Mouse (Mus musculus) layer of hippocampus, postnatal 36 days (tissue): ENCODE data around the gene Ms4a6b. TPM values are rescaled to one million over a fixed set of nuclear protein-coding genes. Genes with fewer than 3 reads are reported as not detected.
"Not testable (repeated sequence)": the region's sequence is repeated elsewhere in the genome, so short reads cannot be mapped to it uniquely, and the experiment has no call there.

Experiments used
- DNase-seq, 2 experiments: peaks; one replicate each; pipeline ENCODE4 v3.0.0; 2022
- total RNA-seq, 2 experiments: library from RNA; stranded (reverse); gene quantifications; 2 replicates each; pipeline ENCODE4 v1.2.3; 2021

Ms4a6b gene
- total RNA-seq, 2 experiments from 2014 or later = 1.7 to 3.2 TPM

- no peak for DNase-seq
Measured at GRCm38 (mm10) chr19:11533888-11534445, 17.7 kb downstream of the Ms4a6b start.

DNA sequence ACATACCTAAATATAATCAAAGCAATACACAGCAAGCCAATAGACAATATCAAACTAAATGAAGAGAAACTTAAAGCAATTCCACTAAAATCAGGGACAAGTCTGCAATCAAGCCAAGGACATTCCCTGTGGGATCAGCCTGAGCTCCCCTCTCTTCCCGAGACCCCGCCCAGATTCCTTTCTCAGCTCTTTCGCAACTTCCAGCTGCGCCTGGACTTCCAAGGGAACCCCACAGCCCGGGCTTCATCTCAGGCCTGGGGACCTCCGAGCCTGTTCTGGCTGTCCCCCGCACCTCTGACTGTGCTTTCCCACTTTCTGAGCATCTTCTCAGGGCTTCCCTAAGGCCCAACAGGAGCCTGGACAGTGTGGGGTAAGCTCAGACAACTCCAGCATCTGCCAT is 20.3 kb downstream of the Ms4a6b start, which contains the start of gene Ms4a4d:
Gene Ms4a4d (plus strand): TSS at position 209 of the 400 bp plus-strand sequence.
- no peak for DNase-seq

GRCm38 (mm10) chr19:11537336-11537735 is 21.0 kb downstream of the Ms4a6b start:
- DNase-seq = no peak

DNA sequence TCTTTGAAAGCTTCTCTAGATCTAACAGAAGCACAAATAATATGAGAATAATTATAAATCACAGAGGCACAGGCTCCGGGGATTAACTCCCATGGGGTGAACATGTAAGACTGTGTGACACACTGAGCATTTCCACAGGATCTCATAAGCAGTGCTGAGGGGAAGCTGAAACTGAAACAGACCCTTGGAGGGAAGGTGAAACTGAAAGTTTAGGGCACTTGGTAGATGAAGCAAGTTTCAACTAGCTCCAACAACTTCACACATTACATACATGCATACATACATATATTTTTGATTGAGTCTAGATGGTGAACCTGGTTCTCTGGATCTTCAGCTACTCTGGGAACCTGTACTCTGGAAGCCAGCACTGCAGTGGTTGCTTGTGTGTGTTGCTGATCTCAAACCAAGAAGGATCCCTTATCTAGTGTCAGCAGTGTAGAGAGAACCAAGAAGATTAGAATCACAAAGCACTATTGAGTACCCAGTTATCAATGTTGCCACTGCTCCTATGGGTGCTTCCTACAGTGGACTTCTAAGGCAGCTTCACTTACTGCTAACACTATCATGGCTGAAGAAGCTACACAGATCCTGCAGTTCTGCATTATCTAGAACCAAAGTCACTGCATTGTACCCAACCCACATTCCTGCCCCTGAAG is 24.0 kb downstream of the Ms4a6b start:
- DNase-seq = not testable (repeated sequence)

DNA sequence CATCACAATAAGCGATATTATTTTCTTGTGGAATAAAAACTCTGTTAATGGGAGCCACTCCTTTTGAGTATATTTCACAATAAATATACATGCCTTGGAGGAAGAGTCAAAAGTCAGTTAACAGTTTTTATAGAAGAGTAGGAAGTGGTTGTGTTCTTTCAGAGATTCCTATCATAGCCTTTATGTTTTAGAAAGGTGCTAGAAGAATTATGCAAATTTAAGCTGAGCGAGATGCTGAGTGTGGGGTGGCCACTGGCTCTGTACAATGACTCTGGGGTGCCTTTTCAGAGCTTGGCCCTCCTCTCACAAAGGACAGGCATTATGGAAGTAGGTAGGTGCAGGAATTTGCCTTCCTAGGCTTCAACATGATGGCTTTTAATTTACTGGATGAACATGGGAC is 28.1 kb downstream of the Ms4a6b start:
- DNase-seq = not testable (repeated sequence)

DNA sequence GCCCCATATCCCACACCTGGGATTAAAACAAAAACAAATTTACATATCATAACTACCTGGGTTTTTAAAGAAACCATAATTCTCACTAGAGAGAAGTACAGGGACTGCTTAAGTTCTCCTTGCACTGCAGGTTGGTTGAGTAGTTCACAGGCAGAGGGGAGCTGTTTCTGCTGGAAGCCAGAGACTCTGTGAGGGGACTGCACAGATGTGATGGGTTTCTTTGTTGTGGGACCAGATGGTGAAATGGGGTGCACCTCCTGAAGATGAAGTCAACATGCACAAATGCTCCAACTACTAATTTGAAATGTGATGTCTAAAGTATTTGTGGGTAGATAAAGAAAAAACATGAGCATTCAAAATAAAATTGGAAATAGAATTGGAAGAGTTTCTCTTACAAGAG is 31.6 kb downstream of the Ms4a6b start:
- DNase-seq = no peak

- no peak for DNase-seq
Measured at GRCm38 (mm10) chr19:11554726-11555125, 38.4 kb downstream of the Ms4a6b start.

DNA sequence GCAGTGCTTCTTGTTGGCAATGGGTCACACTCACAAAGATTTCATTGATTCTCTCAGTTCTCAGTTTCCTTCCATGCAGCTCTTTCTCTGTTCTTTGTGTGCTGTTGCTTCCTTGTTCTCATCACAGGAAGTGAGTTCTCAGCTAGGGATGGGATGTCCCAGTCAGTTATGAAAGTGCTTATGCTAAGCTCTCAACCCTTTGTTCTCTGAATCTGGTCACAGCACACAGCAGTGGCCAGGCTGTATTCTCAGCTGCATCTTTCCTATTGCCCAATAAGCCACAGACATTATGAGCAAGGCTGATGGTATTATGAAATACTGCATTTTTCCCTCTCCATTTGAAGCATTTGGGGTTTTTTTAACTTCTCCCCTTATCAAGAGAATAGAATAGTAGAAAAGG is 43.2 kb downstream of the Ms4a6b start:
- DNase-seq = not testable (repeated sequence)

DNA sequence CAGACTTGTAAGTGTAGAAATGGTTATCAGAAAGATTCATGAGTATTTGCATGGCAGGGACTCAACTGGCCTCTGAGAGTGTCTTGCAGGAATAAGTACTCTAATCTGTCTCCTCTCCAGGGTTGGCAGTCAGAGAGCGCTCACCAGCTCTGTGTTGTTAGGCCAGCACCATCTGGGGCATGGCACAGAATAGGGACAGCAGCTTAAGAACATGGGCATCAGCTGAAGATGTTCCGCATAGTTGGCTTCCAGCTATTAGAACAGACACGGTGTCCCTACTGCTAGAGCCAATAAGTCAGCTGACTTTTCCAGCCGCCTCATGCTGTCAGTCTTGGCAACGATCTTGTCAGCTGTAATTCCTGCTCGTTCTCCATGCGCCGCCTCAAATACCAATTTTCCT is 58.7 kb downstream of the Ms4a6b start:
- no peak for DNase-seq

Other genes starting within 250 kb of the Ms4a6b start
- not detected for gene Ms4a5, start 232.6 kb upstream of the Ms4a6b start, total RNA-seq
- not detected for gene Ms4a14, start 202.1 kb upstream of the Ms4a6b start, total RNA-seq
- under 1 TPM; 0.30 to 0.35 TPM for gene Ms4a7, start 180.4 kb upstream of the Ms4a6b start, total RNA-seq
- under 1 TPM; 0.57 to 0.78 TPM for gene Ms4a4a, start 141.0 kb upstream of the Ms4a6b start, total RNA-seq
- not detected for gene Ms4a4c, start 111.7 kb upstream of the Ms4a6b start, total RNA-seq
- not detected for gene Ms4a4b, start 73.0 kb upstream of the Ms4a6b start, total RNA-seq
- gene Ms4a6c, start 47.1 kb upstream of the Ms4a6b start, total RNA-seq = 1 to 10 TPM; 1.2 to 2.3 TPM
- gene Gm8369, start 30.6 kb upstream of the Ms4a6b start, total RNA-seq = under 1 TPM; 0.30 to 0.57 TPM
- not detected for gene Ms4a4d, start 20.3 kb downstream of the Ms4a6b start, total RNA-seq
- gene Ms4a6d, start 88.3 kb downstream of the Ms4a6b start, total RNA-seq = 1 to 10 TPM; 1.2 to 1.4 TPM
- not detected for gene Ms4a2, start 107.2 kb downstream of the Ms4a6b start, total RNA-seq
- gene Ms4a3, start 124.3 kb downstream of the Ms4a6b start, total RNA-seq = not detected
- gene Oosp2, start 144.0 kb downstream of the Ms4a6b start, total RNA-seq = not detected
- gene Oosp1, start 174.6 kb downstream of the Ms4a6b start, total RNA-seq = not detected
- not detected for gene Oosp3, start 180.5 kb downstream of the Ms4a6b start, total RNA-seq
- not detected for gene Gif, start 231.0 kb downstream of the Ms4a6b start, total RNA-seq